Mouse (Mus musculus): ENCODE measurements around the gene Rufy1. TPM values are rescaled to one million over a fixed set of nuclear protein-coding genes. Genes with fewer than 3 reads are reported as not detected.

Gene Rufy1
- 1.2 and 2.3 TPM in 2 replicates for polyA plus RNA-seq (2012; ENCODE audit: insufficient read depth, low replicate concordance)

GRCm38 (mm10) chr11:50430277-50431133 lies at the start of gene Rufy1:
Gene Rufy1, minus strand, starts transcription at chr11:50431125.
- H3K4me3 ChIP-seq (replicated peaks) = peak within 1 kb of the TSS; percentile 97
- H3K9me3 ChIP-seq = no peaks in the 10 kb centered on the region
- no peak for TF ChIP-seq FLI1 (IDR thresholded peaks at IDR 0.05; ENCODE audit: low read length)
- H3K4me1 ChIP-seq = peaks cover 32% of the 10 kb centered on the region
- no peaks in the 10 kb centered on the region for H3K27me3 ChIP-seq (replicated peaks)
- H3K36me3 ChIP-seq (replicated peaks; ENCODE audit: low read length) = no peaks in the 10 kb centered on the region

GRCm38 (mm10) chr11:50478072-50478471 lies 47.1 kb upstream of the Rufy1 start:
- Histone ChIP-seq H3K9me3 (peaks cover 20% of the 10 kb centered on the region), H3K36me3 (replicated peaks; ENCODE audit: low read length) (no peaks in the 10 kb centered on the region), H3K27me3 (replicated peaks) (no peaks in the 10 kb centered on the region), H3K4me1 (no peaks in the 10 kb centered on the region), H3K4me3 (replicated peaks) (no peak overlapping the region)
- TF ChIP-seq FLI1 (IDR thresholded peaks at IDR 0.05; ENCODE audit: low read length) (no peak), GATA1 (IDR thresholded peaks at IDR 0.05; ENCODE audit: borderline replicate concordance, low read length) (no peak)

GRCm38 (mm10) chr11:50477486-50478070 lies 46.7 kb upstream of the Rufy1 start:
- TF ChIP-seq GATA1 (IDR thresholded peaks at IDR 0.05; ENCODE audit: borderline replicate concordance, low read length) (no peak), FLI1 (IDR thresholded peaks at IDR 0.05; ENCODE audit: low read length) (no peak)
- Histone ChIP-seq H3K27me3 (replicated peaks) (no peaks in the 10 kb centered on the region), H3K9me3 (peaks cover 22% of the 10 kb centered on the region), H3K4me3 (replicated peaks) (no peak overlapping the region), H3K4me1 (no peaks in the 10 kb centered on the region), H3K36me3 (replicated peaks; ENCODE audit: low read length) (no peaks in the 10 kb centered on the region)

- no peaks in the 10 kb centered on the region for H3K27me3 ChIP-seq (replicated peaks)
- H3K4me3 ChIP-seq (replicated peaks) = no peak overlapping the region
- TF ChIP-seq GATA1 (IDR thresholded peaks at IDR 0.05; ENCODE audit: borderline replicate concordance, low read length) (no peak), FLI1 (IDR thresholded peaks at IDR 0.05; ENCODE audit: low read length) (no peak)
- no peaks in the 10 kb centered on the region for H3K4me1 ChIP-seq
- no peaks in the 10 kb centered on the region for H3K36me3 ChIP-seq (replicated peaks; ENCODE audit: low read length)
- H3K9me3 ChIP-seq = peaks cover 23% of the 10 kb centered on the region
Measured at GRCm38 (mm10) chr11:50476971-50477370, 46.0 kb upstream of the Rufy1 start.

- no peaks in the 10 kb centered on the region for H3K4me1 ChIP-seq
- no peaks in the 10 kb centered on the region for H3K36me3 ChIP-seq (replicated peaks; ENCODE audit: low read length)
- TF ChIP-seq GATA1 (IDR thresholded peaks at IDR 0.05; ENCODE audit: borderline replicate concordance, low read length) (no peak), FLI1 (IDR thresholded peaks at IDR 0.05; ENCODE audit: low read length) (no peak)
- H3K27me3 ChIP-seq (replicated peaks) = no peaks in the 10 kb centered on the region
- H3K4me3 ChIP-seq (replicated peaks) = no peak overlapping the region
- peaks cover 49% of the 10 kb centered on the region for H3K9me3 ChIP-seq
Measured at GRCm38 (mm10) chr11:50473933-50474332, 43.0 kb upstream of the Rufy1 start.

GRCm38 (mm10) chr11:50472161-50472939 lies 41.4 kb upstream of the Rufy1 start:
- Histone ChIP-seq H3K4me1 (no peaks in the 10 kb centered on the region), H3K27me3 (replicated peaks) (no peaks in the 10 kb centered on the region), H3K4me3 (replicated peaks) (no peak overlapping the region), H3K36me3 (replicated peaks; ENCODE audit: low read length) (no peaks in the 10 kb centered on the region), H3K9me3 (peaks cover 52% of the 10 kb centered on the region)
- no peak for TF ChIP-seq FLI1 (IDR thresholded peaks at IDR 0.05; ENCODE audit: low read length)
- TF ChIP-seq GATA1 (IDR thresholded peaks at IDR 0.05; ENCODE audit: borderline replicate concordance, low read length) = no peak

GRCm38 (mm10) chr11:50461481-50461880 lies 30.6 kb upstream of the Rufy1 start:
- no peaks in the 10 kb centered on the region for H3K36me3 ChIP-seq (replicated peaks; ENCODE audit: low read length)
- no peak overlapping the region for H3K4me3 ChIP-seq (replicated peaks)
- H3K9me3 ChIP-seq = no peaks in the 10 kb centered on the region
- 0 out of 2 replicates have a peak, but pooled peaks cover 4% of the 10 kb centered on the region for H3K4me1 ChIP-seq
- peaks cover 23% of the 10 kb centered on the region for H3K27me3 ChIP-seq (replicated peaks)
- TF ChIP-seq FLI1 (IDR thresholded peaks at IDR 0.05; ENCODE audit: low read length) = no peak
- no peak for TF ChIP-seq GATA1 (IDR thresholded peaks at IDR 0.05; ENCODE audit: borderline replicate concordance, low read length)

GRCm38 (mm10) chr11:50459250-50459649 lies 28.3 kb upstream of the Rufy1 start:
- H3K4me1 ChIP-seq = 0 out of 2 replicates have a peak, but pooled peaks cover 4% of the 10 kb centered on the region
- peaks cover 27% of the 10 kb centered on the region for H3K27me3 ChIP-seq (replicated peaks)
- no peaks in the 10 kb centered on the region for H3K9me3 ChIP-seq
- no peak overlapping the region for H3K4me3 ChIP-seq (replicated peaks)
- TF ChIP-seq GATA1 (IDR thresholded peaks at IDR 0.05; ENCODE audit: borderline replicate concordance, low read length) (no peak), FLI1 (IDR thresholded peaks at IDR 0.05; ENCODE audit: low read length) (no peak)
- H3K36me3 ChIP-seq (replicated peaks; ENCODE audit: low read length) = no peaks in the 10 kb centered on the region

- no peaks in the 10 kb centered on the region for H3K9me3 ChIP-seq
- no peak overlapping the region for H3K4me3 ChIP-seq (replicated peaks)
- H3K36me3 ChIP-seq (replicated peaks; ENCODE audit: low read length) = no peaks in the 10 kb centered on the region
- 0 out of 2 replicates have a peak, but pooled peaks cover 4% of the 10 kb centered on the region for H3K4me1 ChIP-seq
- peaks cover 27% of the 10 kb centered on the region for H3K27me3 ChIP-seq (replicated peaks)
- TF ChIP-seq FLI1 (IDR thresholded peaks at IDR 0.05; ENCODE audit: low read length) = no peak
- no peak for TF ChIP-seq GATA1 (IDR thresholded peaks at IDR 0.05; ENCODE audit: borderline replicate concordance, low read length)
Measured at GRCm38 (mm10) chr11:50457111-50457911, 26.4 kb upstream of the Rufy1 start.

Measured in megakaryocyte, embryonic 14.5 days (primary cell).